Mouse (Mus musculus): ENCODE results near the gene Dusp11. TPM values are rescaled to one million over a fixed set of nuclear protein-coding genes. Genes with fewer than 3 reads are reported as not detected.

Gene Dusp11
- total and polyA plus RNA-seq, 3 experiments = 33.2 to 46.6 (median 35.7) TPM

- in situ Hi-C loops (cut with MboI; ENCODE audit: low pct_ligation_motif_present, low pct_unique_long_range_greater_than_20kb, low sequenced_read_pairs) (loop anchor here (5.0 kb wide), 1 partner anchor 32 kb away; no protein-coding TSS in a partner anchor), dilution Hi-C loops (cut with MboI; ENCODE audit: extremely low pct_ligation_motif_present, extremely low pct_unique_long_range_greater_than_20kb, low sequenced_read_pairs) (no loop called here)
- Histone ChIP-seq H3K27ac (ENCODE audit: insufficient read depth, low read depth) (no peak overlapping the region), H3K9ac (ENCODE audit: insufficient read depth, low read depth) (no peak overlapping the region), H3K4me3 (replicated peaks in 1 of 3; ENCODE audit: low read depth in 2 of 3, low read length in 2 of 3, poor library complexity in 1 of 3) (no peak overlapping the region), H3K27me3 (replicated peaks) (no peaks in the 10 kb centered on the region), H3K79me2 (replicated peaks; ENCODE audit: control insufficient read depth, extremely low read depth, insufficient read depth, poor library complexity, severe bottlenecking) (no peaks in the 10 kb centered on the region), H3K4me2 (ENCODE audit: insufficient read depth, low read depth, poor library complexity, severe bottlenecking) (no peak overlapping the region), H3K36me3 (replicated peaks in 1 of 2; ENCODE audit: control insufficient read depth in 1 of 2, insufficient read depth in 1 of 2, low read length in 1 of 2) (no peaks in the 10 kb centered on the region), H3K4me1 (ENCODE audit: control insufficient read depth in 1 of 2, insufficient read depth in 2 of 2) (no peaks in the 10 kb centered on the region), H3K9me3 (replicated peaks; ENCODE audit: low read length) (peaks cover 22% of the 10 kb centered on the region)
- no peak for DNase-seq (ENCODE audit: extremely low read depth)
- no peak for TF ChIP-seq CTCF (conservative IDR thresholded peaks at IDR 0.05 in 1 of 2, IDR thresholded peaks at IDR 0.05 in 1 of 2; ENCODE audit: low read depth in 2 of 2, low read length in 2 of 2)
- TF ChIP-seq USF2 (conservative IDR thresholded peaks at IDR 0.05; ENCODE audit: low read depth, low read length) = no peak
- TF ChIP-seq EP300 (IDR thresholded peaks at IDR 0.05; ENCODE audit: low read length) = no peak
- no peak for TF ChIP-seq MEF2A (IDR thresholded peaks at IDR 0.05; ENCODE audit: borderline replicate concordance, low read depth, low read length)
- TF ChIP-seq ZC3H11A (IDR thresholded peaks at IDR 0.05; ENCODE audit: low read depth, low read length) = no peak
- TF ChIP-seq KAT2A (IDR thresholded peaks at IDR 0.05; ENCODE audit: insufficient replicate concordance, low read length) = no peak
- no peak for TF ChIP-seq JUND (conservative IDR thresholded peaks at IDR 0.05; ENCODE audit: low read depth, low read length)
- TF ChIP-seq NRF1 (IDR thresholded peaks at IDR 0.05; ENCODE audit: low read depth, low read length) = no peak
- no peak for TF ChIP-seq HCFC1 (IDR thresholded peaks at IDR 0.05; ENCODE audit: low read depth, low read length)
Observed at GRCm38 (mm10) chr6:85974941-85975617, 13.6 kb upstream of the Dusp11 start.

DNA sequence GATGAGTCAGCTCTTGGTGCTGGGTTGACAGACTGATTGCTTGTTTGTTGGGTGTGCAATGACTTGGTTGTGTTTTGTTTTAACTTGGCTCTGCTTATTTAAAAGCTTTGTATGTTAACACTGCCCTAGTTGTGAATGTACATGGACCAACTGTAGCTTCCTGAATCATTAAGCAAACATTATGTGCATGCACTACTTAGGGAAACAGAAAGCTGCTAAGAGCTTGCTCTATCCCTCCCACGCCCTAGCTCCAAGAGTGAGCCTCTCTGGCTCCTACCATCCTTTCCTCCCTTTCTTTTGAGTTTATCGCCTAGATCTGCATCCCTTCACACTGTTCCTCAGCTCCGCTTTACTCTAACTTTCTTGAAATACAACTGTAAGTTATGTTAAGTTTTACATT is 11.9 kb upstream of the Dusp11 start:
- Histone ChIP-seq H3K79me2 (replicated peaks; ENCODE audit: control insufficient read depth, extremely low read depth, insufficient read depth, poor library complexity, severe bottlenecking) (no peaks in the 10 kb centered on the region), H3K27me3 (replicated peaks) (no peaks in the 10 kb centered on the region), H3K9ac (ENCODE audit: insufficient read depth, low read depth) (no peak overlapping the region), H3K9me3 (replicated peaks; ENCODE audit: low read length) (peaks cover 12% of the 10 kb centered on the region), H3K4me2 (ENCODE audit: insufficient read depth, low read depth, poor library complexity, severe bottlenecking) (no peak overlapping the region), H3K36me3 (replicated peaks in 1 of 2; ENCODE audit: control insufficient read depth in 1 of 2, insufficient read depth in 1 of 2, low read length in 1 of 2) (no peaks in the 10 kb centered on the region), H3K27ac (ENCODE audit: insufficient read depth, low read depth) (no peak overlapping the region), H3K4me3 (replicated peaks in 1 of 3; ENCODE audit: low read depth in 2 of 3, low read length in 2 of 3, poor library complexity in 1 of 3) (no peak overlapping the region), H3K4me1 (ENCODE audit: control insufficient read depth in 1 of 2, insufficient read depth in 2 of 2) (no peaks in the 10 kb centered on the region)
- no peak for TF ChIP-seq BHLHE40 (IDR thresholded peaks at IDR 0.05; ENCODE audit: low read depth, low read length)
- no peak for TF ChIP-seq ETS1 (conservative IDR thresholded peaks at IDR 0.05; ENCODE audit: low read depth, low read length)
- TF ChIP-seq CHD1 (IDR thresholded peaks at IDR 0.05; ENCODE audit: low read depth, low read length) = no peak
- TF ChIP-seq CHD2 (IDR thresholded peaks at IDR 0.05; ENCODE audit: low read length) = no peak
- TF ChIP-seq IRF4 (IDR thresholded peaks at IDR 0.05; ENCODE audit: low read depth, low read length) = no peak
- no peak for TF ChIP-seq POLR2AphosphoS2 (IDR thresholded peaks at IDR 0.05; ENCODE audit: low read depth, low read length)
- no peak for TF ChIP-seq RCOR1 (conservative IDR thresholded peaks at IDR 0.05; ENCODE audit: low read depth, low read length)
- no peak for TF ChIP-seq ELF1 (IDR thresholded peaks at IDR 0.05; ENCODE audit: low read depth, low read length)
- no peak for TF ChIP-seq KAT2A (IDR thresholded peaks at IDR 0.05; ENCODE audit: insufficient replicate concordance, low read length)
- TF ChIP-seq NRF1 (IDR thresholded peaks at IDR 0.05; ENCODE audit: low read depth, low read length) = no peak
- TF ChIP-seq USF1 (IDR thresholded peaks at IDR 0.05; ENCODE audit: low read depth, low read length) = no peak
- TF ChIP-seq ZC3H11A (IDR thresholded peaks at IDR 0.05; ENCODE audit: low read depth, low read length) = no peak
- no peak for TF ChIP-seq TBP (conservative IDR thresholded peaks at IDR 0.05; ENCODE audit: low read depth, low read length)
- no peak for TF ChIP-seq ZKSCAN1 (IDR thresholded peaks at IDR 0.05; ENCODE audit: borderline replicate concordance, low read depth, low read length)
- TF ChIP-seq PAX5 (IDR thresholded peaks at IDR 0.05; ENCODE audit: low read length) = no peak
- DNase-seq (ENCODE audit: extremely low read depth) = no peak
- in situ Hi-C loops (cut with MboI; ENCODE audit: low pct_ligation_motif_present, low pct_unique_long_range_greater_than_20kb, low sequenced_read_pairs) = loop anchor here (5.0 kb wide), 1 partner anchor 34 kb away; no protein-coding TSS in a partner anchor
- dilution Hi-C loops (cut with MboI; ENCODE audit: extremely low pct_ligation_motif_present, extremely low pct_unique_long_range_greater_than_20kb, low sequenced_read_pairs) = no loop called here
